Mouse (Mus musculus) embryonic stem cell, embryonic (primary cell): ENCODE measurements around the gene Cirbp.

ENCODE experiments used
- CTCF ChIA-PET, 4 experiments: fragments of 300-600 bp in 2 of 4; fragments of 350-600 bp in 2 of 4; sonication (Branson Sonifier 250); formaldehyde crosslinking; loops; one replicate each; lab custom pipeline; 2022; ENCODE audit warnings: inconsistent platforms in 2 of 4; lab: Charles Lee
- POLR2A ChIA-PET, 4 experiments: fragments of 300-600 bp in 2 of 4; fragments of 350-600 bp in 2 of 4; sonication (Branson Sonifier 250); formaldehyde crosslinking; loops; one replicate each; lab custom pipeline; 2022; ENCODE audit warnings: antibody characterized with exemption in 4 of 4, inconsistent platforms in 1 of 4; lab: Charles Lee

The Cirbp gene

DNA sequence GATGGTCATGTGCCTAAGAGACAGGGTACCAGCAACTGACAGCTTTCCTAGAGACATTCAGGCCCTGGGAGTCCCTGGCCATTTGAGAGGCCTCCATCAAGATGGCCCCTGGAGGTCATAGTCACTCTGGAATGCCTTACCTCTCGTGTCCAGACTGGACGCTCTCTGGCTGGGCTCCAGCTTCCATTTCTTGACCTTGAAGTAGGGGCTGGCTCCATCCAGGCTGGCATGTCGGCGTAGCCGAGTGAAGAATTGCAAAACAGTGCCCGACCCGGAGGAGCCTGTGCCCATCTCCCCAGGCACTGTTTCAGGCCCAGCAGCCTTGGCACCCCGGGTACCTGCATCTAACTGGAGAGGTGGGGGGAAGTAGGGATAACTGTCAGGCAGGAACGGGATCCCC is 31.4 kb upstream of the Cirbp start:
- ChIA-PET CTCF (no interaction called here), POLR2A (interaction anchor here in 3 of 4 experiments (0.6 to 2.1 kb wide), 14 partner anchors 8 to 542 kb away, joined by 3 to 7 read pairs (median 3); partner anchors contain the start of gene Stk11 (in 1 of the 3))

- CTCF ChIA-PET, result interaction anchor here in 1 of 4 experiments (0.6 to 1.7 kb wide), 2 partner anchors 175 to 288 kb away, joined by 3 to 8 read pairs; partner anchors contain the start of gene Wdr18
- POLR2A ChIA-PET, result interaction anchor here in 2 of 4 experiments (1.2 to 2.4 kb wide), 6 partner anchors 15 to 159 kb away, joined by 3 to 11 read pairs (median 4); no protein-coding TSS in a partner anchor
Observed at GRCm38 (mm10) chr10:80135161-80135560, 30.6 kb upstream of the Cirbp start.

DNA sequence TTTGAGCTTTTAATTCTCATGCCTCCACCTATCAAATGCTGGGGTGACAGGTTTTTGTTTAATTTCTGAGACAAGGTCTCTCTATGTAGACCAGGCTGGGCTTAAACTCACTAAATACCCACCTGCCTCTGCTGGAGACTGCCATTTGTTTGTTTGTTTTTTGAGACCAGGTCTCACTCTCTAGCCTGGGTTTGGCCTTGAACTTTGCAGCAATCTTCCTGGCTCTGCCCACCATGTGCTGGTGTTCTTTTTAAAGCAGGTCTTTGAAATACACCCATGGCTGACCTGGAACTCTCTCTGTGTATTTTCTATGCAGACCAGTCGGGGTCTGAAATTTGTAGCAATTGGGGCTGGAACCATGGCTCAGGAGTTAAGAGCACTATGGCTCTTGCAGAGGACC is 30.1 kb upstream of the Cirbp start:
- CTCF ChIA-PET, result interaction anchor here in 1 of 4 experiments (1.7 kb wide), 1 partner anchor 176 kb away, joined by 8 read pairs; the partner anchor contains the start of gene Wdr18
- POLR2A ChIA-PET, result interaction anchor here in 2 of 4 experiments (0.6 to 2.4 kb wide), 15 partner anchors 11 to 568 kb away, joined by 3 to 11 read pairs (median 4); partner anchors contain the start of gene Stk11 (in 1 of the 2)

DNA sequence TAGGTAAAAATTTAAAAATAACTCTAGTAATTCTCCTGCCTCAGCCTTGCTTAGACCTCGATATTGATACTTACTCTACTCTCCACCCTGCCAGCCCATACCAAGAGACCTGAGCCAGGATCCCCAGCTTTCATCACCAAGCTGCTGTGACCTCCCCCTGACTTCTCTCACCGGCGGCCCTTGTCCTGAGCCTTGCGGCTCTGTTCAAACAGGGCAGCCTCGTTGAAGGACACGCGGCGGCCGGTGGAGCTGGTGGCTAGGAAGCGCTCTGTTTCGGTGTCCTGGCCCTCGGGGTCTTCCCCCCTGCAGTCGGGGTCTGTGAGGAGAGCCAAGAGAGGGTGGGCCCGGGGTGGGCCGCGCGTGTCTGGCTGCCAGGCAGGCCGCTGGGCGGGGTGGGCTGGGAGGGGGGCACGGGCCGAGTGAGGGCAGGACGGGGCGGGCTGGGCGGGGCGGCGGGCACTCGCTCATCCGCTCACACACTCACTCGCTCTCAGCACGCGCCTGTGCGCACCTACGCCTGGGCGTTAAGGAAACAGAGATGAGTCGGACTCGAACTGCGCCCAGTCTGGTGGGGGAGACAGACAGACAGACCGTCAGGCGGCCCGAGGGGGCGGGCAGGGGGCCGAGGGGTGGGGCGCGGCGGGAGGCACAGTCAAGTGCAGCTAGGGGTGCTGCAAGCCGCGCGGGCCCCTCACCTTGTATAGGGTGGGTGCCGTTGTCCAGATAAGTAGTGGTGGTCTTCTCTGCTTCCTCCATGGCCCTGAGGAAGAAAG is 29.4 kb upstream of the Cirbp start:
- ChIA-PET POLR2A (interaction anchor here in 3 of 4 experiments (0.6 to 2.4 kb wide), 18 partner anchors 8 to 568 kb away, joined by 3 to 10 read pairs (median 4); partner anchors contain the start of gene Stk11 (in 2 of the 3)), CTCF (interaction anchor here in 2 of 4 experiments (0.6 to 1.7 kb wide), 2 partner anchors 12 to 176 kb away, joined by 5 to 8 read pairs; partner anchors contain the start of genes Midn (in 1 of the 2) and Wdr18 (in 1 of the 2))

DNA sequence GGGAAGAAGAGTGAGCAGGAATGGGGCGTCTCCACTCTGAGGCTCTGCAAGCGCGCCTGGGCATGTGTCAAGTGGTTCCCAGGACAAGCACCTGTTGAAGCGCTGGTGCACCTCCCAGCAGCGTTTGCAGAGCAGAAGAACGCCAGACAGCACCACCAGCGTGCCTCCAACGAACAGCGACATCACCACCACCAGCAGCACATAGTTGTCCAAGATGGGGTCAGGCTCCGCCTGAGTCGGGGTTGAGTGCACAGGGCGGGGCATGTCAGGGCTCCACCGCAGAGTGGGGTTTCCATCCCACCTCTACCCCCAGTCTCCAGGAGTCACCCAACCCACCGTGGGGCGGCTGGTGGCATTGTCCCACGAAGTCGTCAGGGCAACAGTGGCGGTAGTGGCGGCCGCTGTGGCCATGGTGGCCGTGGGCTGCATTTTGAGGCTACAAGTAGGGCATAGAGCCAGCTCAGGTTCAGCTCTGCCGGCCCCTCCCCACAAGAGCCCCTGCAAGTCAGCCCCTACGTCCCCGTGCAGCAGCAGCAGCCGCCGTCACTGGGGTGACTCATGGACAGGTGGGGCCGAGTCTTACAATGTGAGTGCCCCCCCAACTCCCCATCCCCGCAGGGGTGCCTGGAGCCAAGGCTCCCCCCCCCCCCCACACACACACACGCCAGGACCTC is 28.7 kb upstream of the Cirbp start:
- CTCF ChIA-PET, result no interaction called here

GRCm38 (mm10) chr10:80137626-80138552 is 27.9 kb upstream of the Cirbp start:
- ChIA-PET CTCF (no interaction called here), POLR2A (interaction anchor here in 1 of 4 experiments (1.4 kb wide), 1 partner anchor 22 kb away, joined by 3 read pairs; the partner anchor contains the start of gene Stk11)

More for the DNA sequence above, 28.7 kb upstream of the Cirbp start:
- POLR2A ChIA-PET, result interaction anchor here in 2 of 4 experiments (1.0 to 2.4 kb wide), 7 partner anchors 9 to 123 kb away, joined by 3 to 10 read pairs (median 3); partner anchors contain the start of gene Stk11 (in 2 of the 2)

DNA sequence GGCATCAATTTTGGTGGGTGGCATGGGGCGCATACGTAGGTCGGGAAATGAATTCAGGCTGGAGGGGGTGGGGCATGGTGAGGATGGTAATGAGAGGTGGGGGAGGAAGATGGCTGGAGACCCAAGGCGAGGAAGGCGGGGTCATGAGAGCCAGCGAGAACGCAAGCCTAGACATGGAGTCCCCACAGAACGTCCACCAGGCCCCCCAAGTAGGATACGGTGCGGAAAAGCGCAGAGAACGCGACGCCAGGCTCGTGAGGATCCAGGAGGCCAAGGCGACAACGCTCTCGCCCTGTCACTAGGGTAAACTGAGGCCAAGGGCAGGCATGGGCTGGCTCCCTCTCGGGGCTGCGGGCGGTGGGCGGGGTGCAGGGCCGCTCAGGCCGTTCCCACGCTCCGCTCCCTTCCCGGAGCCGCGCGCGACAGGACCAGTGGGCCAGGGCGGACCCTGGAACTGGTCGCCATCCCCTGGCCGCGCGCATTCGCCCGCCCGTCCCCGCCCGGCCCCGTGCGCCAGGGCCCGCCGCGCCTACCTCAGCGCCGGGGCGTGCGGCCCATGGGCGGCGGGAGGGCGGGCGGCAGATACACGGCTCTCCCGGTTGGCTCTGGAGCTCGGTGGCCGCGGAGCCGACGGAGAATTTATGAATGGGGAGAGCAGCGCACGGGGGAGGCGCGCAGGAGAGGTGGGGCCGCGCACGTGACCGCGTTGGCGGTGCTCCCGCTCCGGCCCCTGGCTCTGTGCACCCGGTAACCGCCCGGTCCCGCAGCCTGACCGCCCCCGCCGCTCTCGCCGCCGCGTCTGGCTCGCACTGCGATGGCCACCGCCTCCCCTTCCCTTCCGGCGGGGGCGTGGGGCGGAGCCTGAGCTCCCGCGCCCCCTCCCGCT is 27.0 kb upstream of the Cirbp start, which contains the start of gene Atp5d:
Atp5d (plus strand) TSS at position 80 of the 886 bp plus-strand sequence.
- ChIA-PET CTCF (interaction anchor here in 2 of 4 experiments (0.6 to 2.6 kb wide), 5 partner anchors 10 to 155 kb away, joined by 3 to 11 read pairs (median 3); partner anchors contain the start of genes Cirbp (in 1 of the 2), Midn (in 1 of the 2) and Tmem259 (in 1 of the 2)), POLR2A (interaction anchor here in 3 of 4 experiments (0.6 to 3.2 kb wide), 47 partner anchors 8 to 1215 kb away, joined by 3 to 60 read pairs (median 4); partner anchors contain the start of genes Wdr18 (in 3 of the 3), Rps15 (in 1 of the 3), Stk11 (in 1 of the 3) and Tmem259 (in 1 of the 3))

GRCm38 (mm10) chr10:80139439-80139775 is 26.4 kb upstream of the Cirbp start:
- POLR2A ChIA-PET, result interaction anchor here in 3 of 4 experiments (0.6 to 3.2 kb wide), 47 partner anchors 9 to 1214 kb away, joined by 3 to 60 read pairs (median 4); partner anchors contain the start of genes Wdr18 (in 3 of the 3), Rps15 (in 1 of the 3), Stk11 (in 1 of the 3) and Tmem259 (in 1 of the 3)
- CTCF ChIA-PET, result interaction anchor here in 2 of 4 experiments (0.6 to 2.6 kb wide), 5 partner anchors 9 to 155 kb away, joined by 3 to 11 read pairs (median 3); partner anchors contain the start of genes Cirbp (in 1 of the 2), Midn (in 1 of the 2) and Tmem259 (in 1 of the 2)

- ChIA-PET CTCF (interaction anchor here (0.5 to 2.8 kb wide), 16 partner anchors 8 to 316 kb away, joined by 3 to 13 read pairs (median 4); partner anchors contain the start of genes Cirbp (in 1 of the 4), Grin3b (in 1 of the 4), Midn (in 1 of the 4) and Mum1 (in 1 of the 4)), POLR2A (interaction anchor here (0.6 to 4.5 kb wide), 52 partner anchors 9 to 1213 kb away, joined by 3 to 60 read pairs (median 5); partner anchors contain the start of genes Cirbp (in 2 of the 4), Tmem259 (in 2 of the 4), Wdr18 (in 2 of the 4) and Arid3a (in 1 of the 4))
Observed at GRCm38 (mm10) chr10:80139975-80140665, 25.7 kb upstream of the Cirbp start.

DNA sequence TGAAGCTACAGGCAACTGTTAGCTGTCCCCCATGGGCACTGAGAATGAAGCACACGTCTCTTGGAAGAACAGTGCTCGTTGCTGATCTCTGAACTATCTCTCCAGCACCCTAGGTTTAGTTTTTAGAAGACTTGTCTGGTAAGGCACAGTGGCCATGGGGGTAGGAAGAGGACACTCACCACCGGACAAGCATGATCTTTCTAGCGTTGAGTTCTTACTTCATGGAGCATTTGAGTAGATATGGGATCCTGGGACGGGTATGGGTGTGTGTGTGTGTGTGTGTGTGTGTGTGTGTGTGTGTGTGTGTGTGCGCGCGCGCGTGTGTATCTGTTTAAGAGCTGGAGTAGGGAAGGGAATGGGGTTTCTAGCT is 25.1 kb upstream of the Cirbp start, which contains the start of gene Cbarp:
Cbarp (minus strand) TSS at position 170 of the 370 bp plus-strand sequence.
- POLR2A ChIA-PET, result interaction anchor here (0.5 to 4.5 kb wide), 48 partner anchors 8 to 300 kb away, joined by 3 to 60 read pairs (median 4); partner anchors contain the start of genes Cirbp (in 2 of the 4), Tmem259 (in 2 of the 4), Arid3a (in 1 of the 4) and Ndufs7 (in 1 of the 4)

DNA sequence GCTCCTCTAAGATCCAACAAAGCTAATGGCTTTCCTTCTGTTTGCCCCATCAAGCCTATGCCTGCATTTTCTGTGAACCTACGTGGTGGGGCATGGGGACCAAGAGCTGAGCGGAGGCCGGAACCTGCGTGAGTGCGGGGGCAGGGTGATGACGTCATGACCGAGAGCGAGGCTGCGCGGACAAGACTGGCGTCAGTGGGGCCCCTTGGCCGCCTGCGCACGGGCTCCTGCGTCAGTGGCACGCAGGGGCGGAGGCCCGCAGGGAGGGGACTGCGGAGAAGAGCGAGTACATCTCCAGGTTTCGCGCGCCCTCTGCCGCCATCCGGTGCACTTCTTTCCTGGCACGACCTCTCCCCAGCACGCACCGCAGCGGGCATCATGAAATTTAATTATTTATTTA is 24.5 kb upstream of the Cirbp start:
- CTCF ChIA-PET, result interaction anchor here (0.6 to 2.8 kb wide), 18 partner anchors 23 to 361 kb away, joined by 3 to 13 read pairs (median 4); partner anchors contain the start of genes Tmem259 (in 2 of the 4), Wdr18 (in 2 of the 4), Dazap1 (in 1 of the 4) and Gamt (in 1 of the 4)
- POLR2A ChIA-PET, result interaction anchor here (0.5 to 4.5 kb wide), 43 partner anchors 9 to 300 kb away, joined by 3 to 60 read pairs (median 4); partner anchors contain the start of genes Cirbp (in 2 of the 4), Tmem259 (in 2 of the 4), Arid3a (in 1 of the 4) and Ndufs7 (in 1 of the 4)

More for the DNA sequence above, 25.1 kb upstream of the Cirbp start, which contains the start of gene Cbarp:
- CTCF ChIA-PET, result interaction anchor here (0.6 to 2.8 kb wide), 18 partner anchors 24 to 316 kb away, joined by 3 to 13 read pairs (median 4); partner anchors contain the start of genes Tmem259 (in 2 of the 4), Dazap1 (in 1 of the 4), Gamt (in 1 of the 4) and Mum1 (in 1 of the 4)

DNA sequence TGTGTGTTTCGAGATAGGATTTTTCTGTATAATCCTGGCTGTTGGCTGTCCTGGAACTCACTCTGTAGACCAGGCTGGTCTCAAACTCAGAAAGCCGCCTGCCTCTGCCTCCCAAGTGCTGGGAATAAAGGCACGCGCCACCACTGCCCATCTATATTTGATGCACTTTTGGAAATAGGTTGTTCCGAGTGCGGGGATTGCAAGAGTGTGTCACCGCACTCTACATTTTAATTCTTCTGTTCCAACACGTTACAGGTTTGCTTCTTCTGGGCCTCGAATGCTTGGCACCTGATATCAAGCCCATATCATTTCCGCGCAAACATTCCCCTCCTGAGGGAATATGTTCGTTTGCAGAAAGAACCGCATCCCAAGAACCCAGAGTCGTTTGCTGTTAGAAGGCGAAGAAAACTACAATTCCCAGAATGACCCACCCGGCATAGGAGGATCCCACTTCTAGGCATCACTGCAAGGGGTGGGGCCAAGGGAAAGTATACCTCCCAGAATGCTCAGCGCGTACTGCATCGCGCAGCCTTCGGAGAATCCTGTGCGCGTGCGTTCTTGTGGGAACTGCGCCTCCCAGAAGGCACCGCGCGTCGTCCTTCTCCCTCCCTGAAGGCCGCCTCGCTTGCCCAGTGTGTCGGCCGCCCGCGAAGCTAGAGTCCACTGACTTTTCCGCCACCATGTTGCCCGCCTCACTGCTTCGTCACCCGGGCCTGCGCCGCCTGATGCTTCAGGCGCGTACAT is 23.8 kb upstream of the Cirbp start:
- ChIA-PET POLR2A (interaction anchor here (0.9 to 8.7 kb wide), 35 partner anchors 9 to 301 kb away, joined by 3 to 161 read pairs (median 5); partner anchors contain the start of genes Cirbp (in 2 of the 4), 1600002K03Rik (in 1 of the 4), Dazap1 (in 1 of the 4) and Gamt (in 1 of the 4)), CTCF (interaction anchor here (0.7 to 2.8 kb wide), 15 partner anchors 23 to 1213 kb away, joined by 3 to 13 read pairs (median 6); partner anchors contain the start of genes Tmem259 (in 2 of the 4), Wdr18 (in 2 of the 4), Cirbp (in 1 of the 4) and Mum1 (in 1 of the 4))

- POLR2A ChIA-PET, result interaction anchor here (0.6 to 8.7 kb wide), 18 partner anchors 8 to 283 kb away, joined by 3 to 161 read pairs (median 3); partner anchors contain the start of genes 1600002K03Rik (in 2 of the 4), Cirbp (in 2 of the 4), Gamt (in 2 of the 4) and Dazap1 (in 1 of the 4)
- CTCF ChIA-PET, result interaction anchor here (0.6 to 2.8 kb wide), 11 partner anchors 16 to 1212 kb away, joined by 3 to 13 read pairs (median 6); partner anchors contain the start of genes Cirbp (in 1 of the 4) and Wdr18 (in 1 of the 4)
Observed at GRCm38 (mm10) chr10:80142530-80142925, 23.3 kb upstream of the Cirbp start.
